Mouse (Mus musculus): ENCODE data around the gene Nr4a1.

The Nr4a1 gene

GRCm38 (mm10) chr15:101283911-101284750 lies 30.1 kb downstream of the Nr4a1 start, which contains the start of gene Atg101:
Atg101 (plus strand) TSS chr15:101284272.
- DNase-seq (ENCODE audit: extremely low spot score): peak; percentile 94

GRCm38 (mm10) chr15:101286129-101286770 lies 32.2 kb downstream of the Nr4a1 start:
- no peak for DNase-seq (ENCODE audit: extremely low spot score)

DNA sequence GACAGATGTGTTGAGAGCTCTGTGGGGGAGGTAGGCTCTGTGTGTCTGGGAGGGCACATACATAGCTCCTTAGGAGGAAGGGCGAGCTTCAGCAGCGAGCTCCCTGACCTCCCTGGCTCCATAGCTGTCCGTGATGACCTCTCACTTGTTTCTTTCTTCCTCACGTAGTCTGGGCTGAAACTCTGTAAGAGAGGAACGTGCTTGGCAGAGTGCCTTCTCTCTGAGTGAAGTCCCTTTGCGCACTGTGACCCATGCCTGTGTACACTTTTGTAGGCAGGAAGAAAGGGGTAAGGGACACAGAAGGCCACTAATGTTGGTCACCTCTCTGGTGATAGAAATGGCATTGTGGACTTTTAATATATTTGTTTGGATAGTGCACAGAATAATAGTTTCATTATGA lies 33.3 kb downstream of the Nr4a1 start:
- no peak for DNase-seq (ENCODE audit: extremely low spot score)

DNA sequence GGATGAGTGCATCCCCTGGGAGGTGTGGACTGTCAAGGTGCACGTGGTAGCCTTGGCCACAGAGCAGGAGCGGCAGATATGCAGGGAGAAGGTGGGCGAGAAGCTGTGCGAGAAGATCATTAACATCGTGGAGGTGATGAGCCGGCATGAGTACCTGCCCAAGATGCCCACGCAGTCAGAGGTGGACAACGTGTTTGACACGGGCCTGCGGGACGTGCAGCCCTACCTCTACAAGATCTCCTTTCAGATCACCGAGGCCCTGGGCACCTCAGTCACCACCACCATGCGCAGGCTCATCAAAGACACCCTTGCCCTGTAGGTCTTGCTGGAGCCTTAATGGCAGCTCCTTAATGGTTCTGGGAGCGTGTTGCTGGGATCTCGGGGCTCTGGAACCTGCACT lies 36.3 kb downstream of the Nr4a1 start:
- DNase-seq (ENCODE audit: extremely low spot score): no peak

- no peak for DNase-seq (ENCODE audit: extremely low spot score)
These were observed 37.9 kb downstream of the Nr4a1 start for GRCm38 (mm10) chr15:101292012-101292411.

- DNase-seq (ENCODE audit: extremely low spot score): no peak
These were observed 39.1 kb downstream of the Nr4a1 start, which contains the start of gene 6030408B16Rik for GRCm38 (mm10) chr15:101293025-101293621. 6030408B16Rik (plus strand) TSS chr15:101293212.

- no peak for DNase-seq (ENCODE audit: extremely low spot score)
These were observed 40.2 kb downstream of the Nr4a1 start for GRCm38 (mm10) chr15:101294028-101294894.

- DNase-seq (ENCODE audit: extremely low spot score): no peak
These were observed 41.0 kb downstream of the Nr4a1 start for GRCm38 (mm10) chr15:101295106-101295505.

GRCm38 (mm10) chr15:101295616-101296015 lies 41.5 kb downstream of the Nr4a1 start:
- no peak for DNase-seq (ENCODE audit: extremely low spot score)

DNA sequence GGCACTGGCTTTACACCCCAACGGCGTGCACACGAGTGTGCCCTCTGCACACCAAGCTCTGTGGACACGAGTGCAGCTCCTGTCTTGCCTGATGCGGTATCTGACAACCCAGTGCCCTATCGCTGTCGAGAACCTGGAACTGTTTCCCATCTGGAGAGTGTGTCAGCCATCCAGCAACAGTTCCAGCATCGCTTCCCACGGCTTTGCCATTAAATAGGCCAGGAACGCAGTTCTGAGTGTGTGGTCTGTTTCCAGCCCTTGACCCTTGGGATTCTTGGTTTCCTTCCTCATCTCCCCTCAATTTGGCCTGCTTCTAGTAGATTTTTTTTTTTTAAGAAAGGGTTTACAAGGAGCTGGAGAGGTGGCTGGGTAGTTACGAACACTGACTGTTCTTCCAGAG lies 42.0 kb downstream of the Nr4a1 start:
- DNase-seq (ENCODE audit: extremely low spot score): no peak

GRCm38 (mm10) chr15:101297988-101298387 lies 43.9 kb downstream of the Nr4a1 start:
- DNase-seq (ENCODE audit: extremely low spot score): no peak

GRCm38 (mm10) chr15:101298550-101298949 lies 44.5 kb downstream of the Nr4a1 start:
- peak; percentile 42 for DNase-seq (ENCODE audit: extremely low spot score)

GRCm38 (mm10) chr15:101299480-101299960 lies 45.5 kb downstream of the Nr4a1 start:
- no peak for DNase-seq (ENCODE audit: extremely low spot score)

- DNase-seq (ENCODE audit: extremely low spot score): no peak
These were observed 46.1 kb downstream of the Nr4a1 start for GRCm38 (mm10) chr15:101300128-101300527.

DNA sequence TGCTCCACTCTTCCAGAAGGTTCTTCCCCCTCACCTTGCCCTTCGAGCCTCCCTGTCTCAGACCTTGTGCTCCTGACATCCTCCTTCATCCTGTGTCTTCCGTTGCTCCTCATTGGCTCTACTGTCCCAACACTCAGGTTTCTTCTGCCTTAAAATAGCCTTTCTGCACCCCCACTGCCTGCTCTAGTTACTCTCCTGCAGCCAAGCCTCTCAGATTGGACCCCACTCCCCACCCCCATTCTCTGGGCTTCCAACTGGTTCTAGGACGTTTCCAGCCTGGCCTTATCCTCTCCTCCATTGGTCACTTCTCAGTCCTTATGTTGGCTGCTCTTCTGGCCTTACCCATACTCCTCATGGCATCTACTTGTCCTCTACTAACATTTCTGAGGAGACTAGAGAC lies 48.1 kb downstream of the Nr4a1 start:
- DNase-seq (ENCODE audit: extremely low spot score): no peak

GRCm38 (mm10) chr15:101303830-101304229 lies 49.8 kb downstream of the Nr4a1 start:
- DNase-seq (ENCODE audit: extremely low spot score): no peak

GRCm38 (mm10) chr15:101306459-101306858 lies 52.4 kb downstream of the Nr4a1 start:
- no peak for DNase-seq (ENCODE audit: extremely low spot score)

- no peak for DNase-seq (ENCODE audit: extremely low spot score)
These were observed 54.6 kb downstream of the Nr4a1 start for GRCm38 (mm10) chr15:101308440-101309348.

DNA sequence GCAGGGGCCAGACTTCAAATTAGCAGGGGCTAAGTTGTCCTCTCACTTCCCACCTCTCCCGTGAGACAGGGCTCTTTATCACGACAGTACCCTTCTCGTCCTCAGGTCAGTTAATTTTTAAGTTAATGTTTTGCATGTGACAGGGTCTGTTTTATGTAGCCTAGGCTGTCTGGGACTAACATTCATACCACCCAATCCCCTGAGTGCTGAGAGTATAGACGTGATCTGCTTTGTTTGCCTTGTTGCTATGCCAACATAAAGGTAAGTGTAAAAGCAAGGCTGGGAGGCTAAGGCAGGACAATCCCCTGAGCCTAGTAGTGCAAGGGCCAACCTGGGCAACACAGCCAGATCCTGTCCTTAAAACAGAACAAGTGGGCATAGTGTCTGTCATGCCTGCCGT lies 55.4 kb downstream of the Nr4a1 start:
- DNase-seq (ENCODE audit: extremely low spot score): no peak

- no peak for DNase-seq (ENCODE audit: extremely low spot score)
These were observed 57.2 kb downstream of the Nr4a1 start for GRCm38 (mm10) chr15:101311087-101311770.

All from embryo, embryonic 9.5 days (tissue).